Mouse (Mus musculus) embryo, embryonic 10 days (tissue): ENCODE measurements around the gene Dock3.
A peak's percentile ranks its signal among the peaks of the same experiment; 100 is the strongest.

Experiments
- DNase-seq: peaks from one replicate; pipeline ENCODE4 v3.0.0-alpha.2; 2015; ENCODE audit warnings: low spot score

Dock3 gene

DNA sequence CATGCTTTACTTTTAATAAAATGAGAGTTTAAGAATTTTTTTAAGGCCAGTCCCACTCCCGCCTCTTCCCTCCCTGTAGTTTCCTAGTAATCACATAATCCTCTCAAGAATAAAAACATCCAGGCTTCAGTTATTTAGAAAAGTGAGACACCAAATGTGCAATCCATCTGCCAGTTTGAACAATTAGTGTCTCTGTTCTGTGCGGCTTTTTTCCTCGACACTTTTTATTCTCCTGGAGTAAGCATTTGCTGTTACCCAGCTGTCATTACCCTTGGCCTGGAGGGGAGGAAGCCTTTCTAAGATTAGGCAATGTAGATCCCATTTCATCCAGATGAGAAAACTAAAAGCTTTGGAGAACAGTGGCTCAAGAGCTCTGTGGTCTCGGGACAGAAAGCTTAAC is 221.9 kb downstream of the Dock3 start:
- DNase-seq = no peak

DNA sequence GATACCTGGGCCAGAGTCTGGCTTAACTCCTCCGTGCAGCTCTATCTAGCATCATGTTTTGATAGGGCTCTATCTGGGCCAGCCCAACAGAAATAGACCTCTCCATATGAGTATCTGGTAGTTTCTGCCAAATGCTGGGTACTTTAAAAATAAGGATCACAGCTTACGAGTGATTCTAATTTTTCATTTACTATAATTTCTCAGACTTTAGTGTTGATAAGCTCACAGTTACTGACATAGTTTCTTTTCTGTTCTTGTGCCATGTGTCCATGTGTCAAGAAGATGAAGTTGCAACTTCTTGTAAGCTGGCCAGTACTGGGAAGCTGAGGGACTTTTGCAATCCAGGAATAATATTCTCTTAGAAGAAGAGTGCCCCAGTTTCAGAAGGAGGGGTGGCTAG is 228.5 kb downstream of the Dock3 start:
- no peak for DNase-seq

DNA sequence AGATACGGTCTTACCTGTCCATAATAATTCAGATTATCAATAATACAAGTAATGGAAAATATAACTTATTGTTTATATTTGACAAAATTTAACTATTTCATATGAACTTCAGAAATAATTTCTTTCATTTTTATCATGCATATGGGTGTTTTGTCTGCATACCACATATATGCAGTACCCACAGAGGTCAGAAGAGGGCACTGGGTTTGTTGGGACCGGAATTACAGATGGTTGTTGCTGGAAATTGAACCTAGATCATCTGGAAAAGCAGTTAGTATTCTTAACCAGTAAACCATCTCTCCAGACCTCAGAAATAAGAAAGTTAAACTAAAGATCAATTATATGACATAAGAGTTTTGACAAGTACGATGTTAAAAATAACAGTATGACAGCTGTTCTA is 261.0 kb downstream of the Dock3 start:
- DNase-seq = peak; percentile 43

DNA sequence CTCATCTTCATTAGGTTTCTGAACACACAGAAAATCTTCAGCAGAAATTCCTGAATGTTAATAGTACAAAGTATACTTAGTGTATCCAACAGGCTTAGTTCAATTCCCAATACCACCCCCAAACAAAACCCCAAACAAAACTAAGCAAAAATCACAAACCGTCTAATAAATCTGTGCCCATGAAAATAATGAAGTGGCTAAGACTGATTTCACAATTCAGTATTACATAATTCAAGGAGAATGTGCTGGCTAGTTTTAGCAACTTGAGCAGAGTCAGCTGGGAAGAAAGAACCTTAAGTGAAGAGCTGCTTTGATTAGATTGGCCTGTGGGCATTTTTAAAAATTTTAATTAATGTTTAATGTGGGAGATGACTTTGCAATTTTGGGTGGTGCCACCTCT is 273.3 kb downstream of the Dock3 start:
- no peak for DNase-seq

DNA sequence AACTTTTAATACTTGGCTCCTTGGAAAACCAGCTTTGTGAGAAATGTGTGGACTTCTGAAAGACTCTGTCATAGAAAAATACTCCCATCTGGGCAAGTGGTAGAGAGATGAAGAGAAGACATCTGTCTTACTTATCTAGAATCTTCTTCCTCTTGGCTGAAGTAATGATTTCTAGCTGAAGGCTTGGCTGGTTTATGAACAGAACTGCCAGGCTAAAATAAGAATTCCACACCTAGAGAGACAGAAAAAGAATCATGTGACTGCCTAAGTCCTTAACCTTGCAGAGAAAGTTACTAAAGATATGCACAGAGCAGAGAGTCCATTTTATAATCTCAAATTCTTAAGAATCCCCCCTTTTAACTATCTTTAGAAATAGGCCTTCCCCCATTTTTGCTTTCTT is 276.2 kb downstream of the Dock3 start:
- DNase-seq = no peak

DNA sequence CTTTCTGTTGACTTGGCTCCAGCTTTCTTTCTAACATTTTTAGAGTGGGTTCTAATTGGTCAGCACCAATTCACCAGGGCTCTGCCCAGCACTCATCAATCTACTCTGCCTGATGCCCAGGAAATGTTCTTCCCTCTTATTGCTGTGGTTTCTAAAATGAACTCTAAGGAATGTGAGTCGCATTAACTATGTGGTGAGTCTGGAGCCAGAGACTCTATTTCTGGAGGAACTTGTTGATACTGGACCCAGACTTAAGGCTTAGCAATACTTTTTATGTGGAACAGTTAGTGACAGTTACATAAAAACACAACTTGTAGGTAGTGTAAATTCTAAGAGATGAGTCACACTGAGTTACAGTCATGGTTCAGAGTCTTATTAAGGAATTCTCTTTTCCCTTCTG is 296.7 kb downstream of the Dock3 start:
- no peak for DNase-seq

DNA sequence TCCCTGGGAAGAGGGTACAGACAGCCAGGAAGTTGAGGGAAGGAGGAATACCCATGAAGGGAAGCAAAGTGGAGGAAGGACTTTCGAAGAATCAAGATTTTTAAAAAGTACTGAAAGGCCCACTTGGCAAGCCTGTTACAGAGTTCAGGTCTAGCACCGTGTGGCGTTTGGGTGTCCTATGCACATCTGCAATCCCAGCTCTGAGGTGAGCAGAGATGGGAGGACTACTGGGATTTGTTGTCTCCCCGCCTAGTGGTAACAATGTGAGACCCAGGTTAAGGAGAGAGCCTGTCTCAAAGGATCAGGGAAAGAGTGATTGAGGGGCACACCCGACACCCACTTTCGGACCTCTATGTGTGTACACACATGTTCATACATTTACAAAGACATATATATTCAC is 316.8 kb downstream of the Dock3 start:
- DNase-seq = no peak

DNA sequence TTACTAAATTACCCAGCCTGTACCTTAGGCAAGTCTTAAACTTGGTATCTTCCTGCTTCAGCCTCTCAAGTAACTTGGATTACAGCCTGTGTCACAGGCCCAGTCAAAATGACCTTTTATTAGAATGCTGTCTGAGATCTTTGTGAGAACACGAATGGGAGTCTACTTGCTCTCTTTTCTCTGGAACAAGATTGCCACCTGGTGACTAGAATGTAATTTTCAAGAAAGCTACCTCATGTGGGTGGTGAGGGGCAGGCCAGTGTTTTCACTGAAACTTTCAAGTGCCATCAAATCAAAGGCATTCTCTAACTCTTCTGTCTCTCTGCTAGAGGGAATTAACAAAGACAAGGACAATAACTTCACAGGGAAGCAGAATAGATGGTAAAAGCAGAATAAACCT is 317.9 kb downstream of the Dock3 start:
- DNase-seq = peak; percentile 11

DNA sequence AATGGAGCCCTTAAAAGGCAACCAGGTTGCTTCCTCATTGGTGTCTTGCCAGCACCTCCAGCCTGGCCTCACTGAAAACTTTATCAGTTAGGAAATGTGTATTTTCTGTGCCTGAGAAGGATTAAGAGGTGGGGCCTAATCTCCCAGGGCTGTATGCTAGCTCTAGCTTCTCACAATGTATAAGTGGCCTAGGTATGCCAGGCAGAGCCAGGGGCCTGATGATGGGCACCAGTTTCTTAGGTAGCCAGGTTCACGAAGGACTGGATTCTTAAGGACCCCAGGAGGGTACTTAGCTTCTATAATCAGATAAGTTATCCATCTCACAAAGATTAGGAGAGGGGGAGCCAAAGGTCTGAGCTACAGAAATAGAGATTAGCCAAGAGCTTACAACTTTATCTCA is 320.1 kb downstream of the Dock3 start:
- no peak for DNase-seq

DNA sequence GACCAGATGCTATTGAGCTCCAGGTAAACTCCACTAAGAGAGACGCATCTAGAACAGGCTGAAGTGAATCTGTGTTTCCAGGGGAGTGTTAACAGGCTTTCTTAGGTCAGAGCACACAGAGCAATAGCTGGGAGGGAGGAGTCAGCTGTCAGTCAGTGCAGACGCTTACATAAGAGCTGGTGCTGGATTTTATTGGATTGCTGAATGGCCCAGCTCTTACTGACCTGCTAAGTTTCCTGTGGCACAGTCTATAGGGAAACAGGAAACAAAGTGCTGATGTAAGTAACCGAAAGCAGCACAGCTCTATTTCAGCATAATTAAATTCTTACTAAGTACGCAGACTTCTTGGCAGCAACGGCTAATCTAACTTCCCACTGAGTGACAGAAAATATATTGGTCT is 323.0 kb downstream of the Dock3 start:
- no peak for DNase-seq

DNA sequence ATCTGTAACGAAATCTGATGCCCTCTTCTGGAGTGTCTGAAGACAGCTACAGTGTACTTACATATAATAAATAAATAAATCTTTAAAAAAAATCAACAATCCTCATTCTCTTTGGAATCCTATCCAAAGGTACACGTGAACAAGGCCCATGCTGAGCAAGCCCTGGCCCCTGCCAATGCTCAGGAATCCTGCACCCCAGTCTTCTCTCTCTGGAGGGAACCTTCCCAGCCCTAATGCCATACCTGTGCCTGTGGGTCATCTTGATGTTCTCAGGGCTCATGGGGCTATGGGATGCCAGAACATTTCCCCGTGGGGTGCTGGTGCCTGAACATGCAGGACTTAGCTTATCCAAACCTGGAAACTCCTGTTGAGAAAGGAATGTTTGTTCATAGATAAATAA is 323.5 kb downstream of the Dock3 start:
- DNase-seq = no peak

DNA sequence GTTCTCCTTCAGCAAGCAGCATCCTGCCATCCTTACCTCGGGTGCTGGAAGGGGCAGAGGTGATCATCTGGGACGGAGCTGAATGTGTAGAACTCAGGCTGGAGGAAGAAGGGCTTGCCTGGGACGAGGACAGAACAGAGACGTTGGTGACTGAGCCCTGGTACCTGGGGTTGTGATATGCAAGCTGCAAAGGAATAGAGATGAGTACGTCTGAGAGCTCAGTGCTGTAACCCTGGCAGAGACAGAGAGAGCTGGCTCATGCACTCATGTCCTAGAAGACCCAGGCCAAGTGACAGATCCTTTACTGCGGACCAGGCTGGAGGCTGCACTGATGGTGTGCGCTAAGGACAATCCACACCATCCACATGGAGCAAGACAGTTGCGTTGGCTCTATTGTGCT is 325.1 kb downstream of the Dock3 start:
- DNase-seq = no peak

DNA sequence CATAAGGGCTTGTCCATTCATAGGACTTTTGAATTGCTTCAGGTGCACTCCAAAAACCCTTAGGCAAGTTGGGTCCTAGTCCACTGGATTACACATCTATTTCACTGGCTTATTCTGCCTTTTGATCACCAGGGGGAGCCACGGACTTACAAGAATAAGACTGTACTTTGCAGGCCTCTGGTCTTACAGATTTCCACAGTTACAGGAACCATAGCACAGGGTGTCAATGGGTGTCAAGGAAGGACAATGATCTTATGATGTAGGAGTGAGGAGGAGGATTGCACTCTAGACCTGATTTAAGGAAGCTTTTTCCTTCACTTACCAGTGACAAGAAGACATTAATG is 327.9 kb downstream of the Dock3 start:
- DNase-seq = peak; percentile 68

DNA sequence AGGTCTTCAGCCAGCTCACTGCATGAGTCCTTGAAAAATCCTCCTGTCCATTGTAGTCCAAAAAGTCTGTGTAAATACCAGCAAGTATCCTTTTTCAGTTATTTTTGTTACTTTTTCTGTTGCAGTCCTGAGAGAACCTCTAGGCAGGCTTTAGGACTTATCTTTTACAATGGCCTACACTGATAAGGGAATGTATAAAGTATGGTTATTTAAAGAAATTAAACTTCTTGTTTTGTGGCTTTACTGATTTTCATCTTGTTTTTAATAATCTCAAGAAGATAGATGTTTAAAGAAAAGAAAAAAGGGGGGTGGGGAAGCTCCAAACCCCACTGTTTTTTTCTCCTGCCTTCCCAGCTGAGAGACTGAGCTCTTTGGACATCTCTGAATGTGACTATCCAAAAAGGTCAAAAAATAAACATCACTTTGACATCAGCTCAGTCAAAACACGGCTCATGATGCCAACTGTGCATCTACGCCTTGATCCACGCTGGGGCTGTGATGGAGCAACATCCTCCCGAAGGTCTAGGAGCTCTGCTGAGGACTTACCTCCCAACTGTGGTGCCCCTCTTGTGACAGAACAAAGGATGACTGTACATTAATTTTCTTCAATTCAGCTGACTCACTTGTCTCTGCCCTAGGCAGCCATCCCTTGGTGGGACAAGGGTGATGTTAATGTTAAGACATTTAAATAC is 328.5 kb downstream of the Dock3 start:
- DNase-seq = no peak

DNA sequence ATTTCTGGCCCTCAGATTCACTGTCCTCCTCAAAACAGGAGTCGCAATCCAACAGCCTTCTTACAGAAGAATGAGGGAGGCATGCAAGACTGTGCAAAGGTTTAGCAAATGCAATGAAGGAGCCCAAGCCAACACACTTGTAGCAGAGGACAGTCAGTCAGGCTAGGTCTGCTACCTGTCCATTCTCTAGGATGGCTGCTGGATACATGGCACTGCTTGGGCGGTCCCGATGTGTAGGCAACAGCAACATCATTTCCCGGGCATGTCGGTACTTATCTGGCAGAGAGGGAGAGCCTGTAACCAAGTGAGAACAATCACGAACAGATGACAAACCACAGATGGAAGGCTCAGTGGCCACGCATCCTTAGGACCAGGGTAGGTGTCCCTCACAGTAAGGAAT is 330.1 kb downstream of the Dock3 start:
- DNase-seq = no peak

DNA sequence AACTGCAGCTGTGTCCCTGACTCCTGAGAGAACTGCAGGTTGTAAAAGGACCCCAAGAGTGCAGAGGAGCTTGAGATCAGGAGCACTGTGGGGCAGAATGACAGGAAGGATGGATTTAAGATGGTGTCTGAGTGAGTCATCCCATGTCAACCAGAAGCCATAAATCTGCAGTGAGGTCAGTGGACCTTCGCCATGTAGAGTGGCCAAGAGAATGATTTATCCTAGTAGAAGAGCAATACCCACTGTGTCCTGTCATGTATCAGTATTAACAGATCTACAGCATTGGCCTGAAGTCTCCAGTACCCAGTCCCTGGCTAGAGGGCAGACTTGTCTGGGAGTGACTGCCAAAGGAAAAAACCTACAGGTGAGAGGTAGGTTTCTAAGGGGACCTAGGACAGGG is 332.8 kb downstream of the Dock3 start:
- DNase-seq = no peak

DNA sequence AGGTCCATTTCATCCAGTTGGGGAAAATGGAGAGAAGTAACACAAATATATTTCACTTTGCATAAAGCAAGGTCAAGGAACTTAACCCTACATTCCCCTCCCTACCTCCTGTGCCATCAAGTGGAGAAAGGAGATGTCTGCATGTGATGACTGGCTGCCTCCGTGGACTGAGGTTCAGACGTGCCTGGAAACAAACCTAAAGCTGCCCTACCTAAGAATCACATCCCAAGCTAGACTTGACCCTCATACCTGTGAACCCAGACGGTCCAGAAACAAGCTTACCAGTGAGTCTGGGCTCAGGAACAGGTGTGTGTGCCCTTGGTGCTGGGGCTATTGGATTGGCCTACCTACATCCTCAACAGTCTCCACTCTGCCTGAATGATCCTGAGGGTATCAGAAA is 338.4 kb downstream of the Dock3 start:
- DNase-seq = peak; percentile 40

DNA sequence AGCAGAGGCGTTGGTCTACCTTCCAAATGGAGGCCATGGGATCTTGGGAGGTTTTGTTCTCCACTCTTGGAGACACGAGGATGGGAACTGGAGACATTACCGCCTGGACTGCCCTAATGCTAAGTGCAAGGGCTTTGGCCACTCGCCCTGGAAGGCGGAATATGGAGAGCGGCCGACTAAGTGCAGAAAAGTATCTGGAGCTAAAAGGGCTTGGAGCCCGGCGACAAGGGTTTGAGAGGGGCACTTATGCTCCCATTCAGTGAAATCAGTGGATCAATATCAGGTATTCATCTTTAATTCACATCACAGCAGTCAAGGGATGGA is 339.2 kb downstream of the Dock3 start:
- no peak for DNase-seq

DNA sequence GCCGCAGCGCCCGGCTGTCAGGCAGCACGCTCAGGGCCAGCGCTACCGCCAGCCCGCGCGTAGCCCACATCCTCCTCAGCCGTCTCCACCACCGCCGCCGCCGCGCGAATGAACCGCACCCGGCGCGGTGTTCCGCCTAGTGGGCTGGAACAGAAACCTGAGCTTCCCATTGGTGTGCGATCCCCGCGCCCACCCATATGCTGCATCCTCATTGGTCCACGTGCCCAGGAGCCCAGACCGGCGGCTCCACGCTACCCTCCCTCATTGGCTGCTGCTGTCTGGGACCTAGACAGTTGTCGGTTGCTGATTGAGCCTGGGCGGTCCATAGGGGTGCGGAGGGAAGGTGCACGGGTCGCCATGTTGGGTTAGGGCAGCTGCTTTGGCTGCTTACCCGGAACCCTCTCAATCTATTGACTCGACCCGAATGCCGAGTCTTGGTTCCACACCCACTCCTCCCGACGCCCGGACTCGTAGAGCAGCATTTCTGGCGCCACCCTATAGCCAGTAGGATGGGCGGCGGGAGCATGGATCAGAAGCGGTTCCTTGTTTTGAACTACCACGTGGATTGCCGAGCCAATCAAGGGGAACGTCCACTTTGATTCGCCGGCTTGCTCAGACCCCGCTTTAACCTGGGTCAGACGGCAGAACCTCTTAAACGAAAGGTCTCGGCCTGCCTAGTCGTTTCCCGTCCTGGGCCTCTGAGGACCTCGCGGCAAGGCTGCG is 339.7 kb downstream of the Dock3 start, which contains the start of gene Manf:
Gene Manf, minus strand, starts transcription at position 151 of the 723 bp plus-strand sequence.
- DNase-seq = peak; percentile 99

DNA sequence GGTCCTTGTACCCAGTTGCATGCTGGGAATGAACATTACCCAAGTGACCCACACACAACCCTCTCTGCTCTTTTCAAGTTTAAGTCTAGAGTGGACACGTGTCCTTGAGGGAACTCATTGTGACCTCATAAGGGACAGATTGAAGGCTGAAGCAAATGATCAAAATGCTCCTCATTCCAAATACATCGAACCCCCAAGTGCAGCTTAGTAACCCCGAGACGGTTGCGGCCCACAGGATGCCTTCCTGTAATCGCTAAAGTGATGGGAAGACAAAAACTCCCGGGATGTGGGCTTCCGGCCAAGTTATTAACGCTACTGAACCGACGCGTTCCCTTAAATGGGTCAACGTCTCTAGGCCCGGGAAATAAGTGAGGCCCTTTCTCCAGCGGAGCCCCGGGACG is 340.4 kb downstream of the Dock3 start:
- DNase-seq = peak; percentile 43

DNA sequence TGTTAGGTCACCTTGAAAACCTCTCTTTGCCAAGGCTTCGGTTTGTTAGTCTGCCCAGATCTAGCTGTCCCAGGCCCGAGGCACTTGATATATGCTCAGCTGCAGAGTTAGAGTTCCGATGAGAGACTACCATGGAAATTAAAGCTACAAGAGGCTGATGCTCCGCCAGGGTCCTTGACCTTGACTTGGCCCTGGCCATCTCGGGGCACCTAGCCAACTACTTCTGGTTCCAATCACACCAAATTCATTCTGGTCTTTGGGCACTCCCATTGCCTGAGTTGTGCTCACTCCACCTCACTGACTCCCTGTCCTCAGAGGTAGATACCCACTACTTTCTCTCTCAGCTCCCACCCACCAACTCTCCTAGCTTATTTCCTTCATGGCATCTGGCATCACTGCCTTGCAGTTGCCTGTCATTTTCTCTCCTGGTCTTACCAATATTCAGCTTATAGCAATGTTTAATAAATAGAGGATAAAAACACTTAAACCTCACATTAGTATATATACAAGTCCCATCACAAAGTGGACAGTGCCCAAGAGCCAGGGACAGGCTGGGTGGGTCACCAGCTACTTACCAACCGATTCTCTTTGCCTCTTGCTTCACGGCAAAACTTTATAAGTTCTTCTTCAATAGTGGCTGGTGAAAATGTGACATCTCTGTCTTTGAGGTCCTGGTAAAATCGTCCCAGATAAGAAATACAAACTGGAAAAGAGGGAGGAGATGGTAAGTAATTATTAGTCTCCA is 341.0 kb downstream of the Dock3 start:
- no peak for DNase-seq

DNA sequence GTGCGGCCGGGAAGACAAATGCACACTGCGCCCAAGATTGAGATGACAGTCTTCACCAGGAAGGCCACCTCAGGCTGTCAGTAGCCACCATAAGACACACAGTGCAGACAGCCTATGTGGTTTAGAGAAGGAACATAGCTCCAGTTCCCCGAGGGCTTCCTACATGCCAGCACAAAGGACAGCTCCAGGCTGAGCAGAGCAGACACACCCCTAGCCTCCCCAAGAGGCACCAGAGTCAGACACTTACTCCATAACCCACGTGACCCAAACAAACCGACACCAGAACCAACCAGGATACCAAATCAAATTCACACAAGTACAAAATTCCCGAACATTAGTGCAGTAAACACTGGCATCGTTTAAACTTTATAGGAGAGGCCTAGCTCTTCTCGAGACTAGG is 342.4 kb downstream of the Dock3 start:
- DNase-seq = no peak

DNA sequence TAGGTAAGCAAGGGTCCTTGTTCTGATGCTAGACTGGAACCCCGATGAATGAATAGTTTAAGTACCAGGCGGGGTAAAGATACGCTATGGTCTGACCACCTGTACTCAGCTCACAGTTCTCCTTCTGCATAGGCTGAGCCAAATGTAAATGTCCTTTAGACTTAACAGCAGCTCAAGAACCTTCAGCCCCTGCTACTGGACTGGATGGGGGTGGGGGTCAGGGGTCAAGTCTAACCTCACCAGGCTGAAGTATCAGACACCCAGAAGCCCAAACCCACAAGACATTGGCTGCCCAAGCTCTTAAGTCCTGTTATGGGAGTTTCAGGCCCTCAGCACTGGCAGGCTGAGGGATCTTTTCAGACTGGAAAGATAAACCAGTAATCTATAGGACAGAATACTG is 343.4 kb downstream of the Dock3 start:
- DNase-seq = no peak
